Mouse (Mus musculus) limb, embryonic 15.5 days (tissue): ENCODE results near the gene Olfr788. TPM values are rescaled to one million over a fixed set of nuclear protein-coding genes. Genes with fewer than 3 reads are reported as not detected.

Experiments used
- ATAC-seq: fragments of 200-750 bp; cut with Nextera tagmentation; 2 replicates; pipeline ENCODE4 v1.8.0; 2017; ENCODE audit warnings: low read depth, moderate TSS enrichment; ENCODE audit not compliant: insufficient number of reproducible peaks, low FRiP score, low TSS enrichment
- H3K27ac ChIP-seq: fragments of 300-500 bp; sonication (generic); 2 replicates; pipeline ENCODE4 v1.5.1; 2015; ENCODE audit warnings: moderate library complexity, mild to moderate bottlenecking, inconsistent platforms
- H3K27me3 ChIP-seq: fragments of 300-500 bp; sonication (generic); 2 replicates; pipeline ENCODE4 v1.6.1; 2015; ENCODE audit warnings: inconsistent platforms
- H3K36me3 ChIP-seq: fragments of 300-500 bp; sonication (generic); 2 replicates; pipeline ENCODE4 v1.6.1; 2015; ENCODE audit warnings: inconsistent platforms
- H3K4me1 ChIP-seq: fragments of 300-500 bp; sonication (generic); 2 replicates; pipeline ENCODE4 v1.6.1; 2015; ENCODE audit warnings: inconsistent platforms
- H3K4me2 ChIP-seq: fragments of 300-500 bp; sonication (generic); 2 replicates; pipeline ENCODE4 v1.6.1; 2015; ENCODE audit warnings: mild to moderate bottlenecking, inconsistent platforms
- H3K4me3 ChIP-seq: fragments of 300-500 bp; sonication (generic); 2 replicates; pipeline ENCODE4 v1.5.1; 2015; ENCODE audit warnings: mild to moderate bottlenecking, inconsistent platforms
- H3K9ac ChIP-seq: fragments of 300-500 bp; sonication (generic); 2 replicates; pipeline ENCODE4 v1.6.1; 2015; ENCODE audit warnings: inconsistent platforms
- H3K9me3 ChIP-seq: fragments of 300-500 bp; sonication (generic); 2 replicates; pipeline ENCODE4 v1.6.1; 2016; ENCODE audit warnings: inconsistent platforms
- WGBS: fragments of 180-500 bp; shearing (Covaris S2); methylation state at CpG from one replicate; pipeline ENCODE4 v1.1.7; 2015; 5-methylcytosine and 5-hydroxymethylcytosine counted together
- polyA plus RNA-seq: library from polyadenylated mRNA; unstranded; fragments of >200 nt; fragmentation: Nextera tagmentation; extraction: Ambion mirVana; gene quantifications from 2 replicates; pipeline ENCODE4 v1.2.1, GENCODE M21; 2015

Gene Olfr788
- polyA plus RNA-seq: not detected in 2 replicates

GRCm38 (mm10) chr10:129470698-129471097 lies at the start of gene Olfr788:
Olfr788 (plus strand) TSS chr10:129470998.
- no peaks in the 10 kb centered on the region for H3K9me3 ChIP-seq

GRCm38 (mm10) chr10:129427006-129427405 lies 43.8 kb upstream of the Olfr788 start, which contains the start of gene Olfr786:
Olfr786 (plus strand) TSS chr10:129427306.
- Histone ChIP-seq H3K4me2 (no peak within 1 kb of the TSS), H3K36me3 (no peaks in the 10 kb centered on the region), H3K9ac (no peak within 1 kb of the TSS), H3K4me1 (no peaks in the 10 kb centered on the region), H3K9me3 (no peaks in the 10 kb centered on the region), H3K4me3 (no peak within 1 kb of the TSS), H3K27ac (no peak within 1 kb of the TSS), H3K27me3 (no peaks in the 10 kb centered on the region)
- ATAC-seq: no peak

More at GRCm38 (mm10) chr10:129470698-129471097, at the start of gene Olfr788:
- H3K4me2 ChIP-seq: no peak within 1 kb of the TSS
- no peak within 1 kb of the TSS for H3K9ac ChIP-seq
- no peaks in the 10 kb centered on the region for H3K27me3 ChIP-seq
- no peak for ATAC-seq
- no peaks in the 10 kb centered on the region for H3K4me1 ChIP-seq
- H3K4me3 ChIP-seq: no peak within 1 kb of the TSS
- H3K36me3 ChIP-seq: no peaks in the 10 kb centered on the region
- no peak within 1 kb of the TSS for H3K27ac ChIP-seq

GRCm38 (mm10) chr10:129461562-129461961 lies 9.2 kb upstream of the Olfr788 start, which contains the start of gene Olfr787:
Olfr787 (plus strand) TSS chr10:129461862.
- no peak within 1 kb of the TSS for H3K4me3 ChIP-seq
- H3K4me2 ChIP-seq: no peak within 1 kb of the TSS
- H3K27ac ChIP-seq: no peak within 1 kb of the TSS
- no peak for ATAC-seq
- H3K36me3 ChIP-seq: no peaks in the 10 kb centered on the region
- no peaks in the 10 kb centered on the region for H3K9me3 ChIP-seq
- 83% methylated on average over 3 of the region's 3 CpGs for WGBS
- H3K9ac ChIP-seq: no peak within 1 kb of the TSS
- no peaks in the 10 kb centered on the region for H3K27me3 ChIP-seq
- no peaks in the 10 kb centered on the region for H3K4me1 ChIP-seq

- Histone ChIP-seq H3K4me3 (no peak overlapping the region), H3K36me3 (no peaks in the 10 kb centered on the region), H3K9ac (no peak overlapping the region), H3K4me2 (no peak overlapping the region), H3K9me3 (no peaks in the 10 kb centered on the region), H3K4me1 (no peaks in the 10 kb centered on the region), H3K27ac (no peak overlapping the region), H3K27me3 (no peaks in the 10 kb centered on the region)
- ATAC-seq: no peak
- WGBS: 65% methylated on average over 2 of the region's 2 CpGs
Measured at GRCm38 (mm10) chr10:129473256-129473655, 2.5 kb downstream of the Olfr788 start.

GRCm38 (mm10) chr10:129473723-129474122 lies 2.9 kb downstream of the Olfr788 start:
- no peak for ATAC-seq
- H3K4me3 ChIP-seq: no peak overlapping the region

GRCm38 (mm10) chr10:129484452-129484851 lies 13.7 kb downstream of the Olfr788 start, which contains the start of gene Olfr789:
Olfr789 (plus strand) TSS chr10:129484752.
- Histone ChIP-seq H3K27ac (no peak within 1 kb of the TSS), H3K4me1 (no peaks in the 10 kb centered on the region), H3K4me2 (no peak within 1 kb of the TSS), H3K9me3 (no peaks in the 10 kb centered on the region), H3K9ac (no peak within 1 kb of the TSS), H3K27me3 (no peaks in the 10 kb centered on the region), H3K4me3 (no peak within 1 kb of the TSS), H3K36me3 (no peaks in the 10 kb centered on the region)
- WGBS: 64% methylated on average over 2 of the region's 2 CpGs
- no peak for ATAC-seq

More at GRCm38 (mm10) chr10:129473723-129474122, 2.9 kb downstream of the Olfr788 start:
- Histone ChIP-seq H3K27ac (no peak overlapping the region), H3K36me3 (no peaks in the 10 kb centered on the region), H3K4me2 (no peak overlapping the region), H3K27me3 (no peaks in the 10 kb centered on the region), H3K4me1 (no peaks in the 10 kb centered on the region), H3K9me3 (no peaks in the 10 kb centered on the region), H3K9ac (no peak overlapping the region)

GRCm38 (mm10) chr10:129490101-129490500 lies 19.3 kb downstream of the Olfr788 start:
- no peaks in the 10 kb centered on the region for H3K27me3 ChIP-seq
- no peak overlapping the region for H3K4me2 ChIP-seq
- no peak overlapping the region for H3K9ac ChIP-seq
- H3K4me3 ChIP-seq: no peak overlapping the region
- ATAC-seq: no peak
- 86% methylated on average over 2 of the region's 2 CpGs for WGBS
- no peaks in the 10 kb centered on the region for H3K9me3 ChIP-seq
- H3K4me1 ChIP-seq: no peaks in the 10 kb centered on the region
- H3K36me3 ChIP-seq: no peaks in the 10 kb centered on the region
- no peak overlapping the region for H3K27ac ChIP-seq

GRCm38 (mm10) chr10:129498192-129498591 lies 27.4 kb downstream of the Olfr788 start, which contains the start of gene Olfr790:
Olfr790 (plus strand) TSS chr10:129498492.
- no peak for ATAC-seq

GRCm38 (mm10) chr10:129521492-129521891 lies 50.7 kb downstream of the Olfr788 start, which contains the start of gene Olfr791:
Olfr791 (plus strand) TSS chr10:129521792.
- ATAC-seq: no peak
- WGBS: 68% methylated on average over 3 of the region's 3 CpGs

More at GRCm38 (mm10) chr10:129498192-129498591, 27.4 kb downstream of the Olfr788 start, which contains the start of gene Olfr790:
- Histone ChIP-seq H3K9ac (no peak within 1 kb of the TSS), H3K27me3 (no peaks in the 10 kb centered on the region), H3K4me1 (no peaks in the 10 kb centered on the region), H3K36me3 (no peaks in the 10 kb centered on the region), H3K4me2 (no peak within 1 kb of the TSS), H3K9me3 (no peaks in the 10 kb centered on the region), H3K27ac (no peak within 1 kb of the TSS), H3K4me3 (no peak within 1 kb of the TSS)

More at GRCm38 (mm10) chr10:129521492-129521891, 50.7 kb downstream of the Olfr788 start, which contains the start of gene Olfr791:
- Histone ChIP-seq H3K9ac (no peak within 1 kb of the TSS), H3K4me3 (no peak within 1 kb of the TSS), H3K36me3 (no peaks in the 10 kb centered on the region), H3K27me3 (no peaks in the 10 kb centered on the region), H3K4me2 (no peak within 1 kb of the TSS), H3K27ac (no peak within 1 kb of the TSS), H3K4me1 (no peaks in the 10 kb centered on the region), H3K9me3 (no peaks in the 10 kb centered on the region)

Other genes with a start within 250 kb of the Olfr788 start
- gene Olfr774, start 234.8 kb upstream of the Olfr788 start, polyA plus RNA-seq: not detected in 2 replicates
- not detected in 2 replicates for gene Olfr775, start 222.6 kb upstream of the Olfr788 start, polyA plus RNA-seq
- gene Olfr776, start 211.9 kb upstream of the Olfr788 start, polyA plus RNA-seq: not detected in 2 replicates
- gene Olfr777, start 199.5 kb upstream of the Olfr788 start, polyA plus RNA-seq: not detected in 2 replicates
- not detected in 2 replicates for gene Olfr780, start 152.9 kb upstream of the Olfr788 start, polyA plus RNA-seq
- gene Olfr781, start 142.1 kb upstream of the Olfr788 start, polyA plus RNA-seq: not detected in 2 replicates
- gene Olfr782, start 122.1 kb upstream of the Olfr788 start, polyA plus RNA-seq: not detected in 2 replicates
- gene Olfr784, start 86.9 kb upstream of the Olfr788 start, polyA plus RNA-seq: 0.08 TPM in 1 of 2 replicates, not detected in the other
- gene Olfr785, start 65.6 kb upstream of the Olfr788 start, polyA plus RNA-seq: not detected in 2 replicates
- gene Olfr786, start 43.7 kb upstream of the Olfr788 start, polyA plus RNA-seq: not detected in 2 replicates
- not detected in 2 replicates for gene Olfr787, start 9.1 kb upstream of the Olfr788 start, polyA plus RNA-seq
- not detected in 2 replicates for gene Olfr789, start 13.8 kb downstream of the Olfr788 start, polyA plus RNA-seq
- not detected in 2 replicates for gene Olfr790, start 27.5 kb downstream of the Olfr788 start, polyA plus RNA-seq
- not detected in 2 replicates for gene Olfr791, start 50.8 kb downstream of the Olfr788 start, polyA plus RNA-seq
- gene Olfr792, start 68.2 kb downstream of the Olfr788 start, polyA plus RNA-seq: not detected in 2 replicates
- gene Olfr794, start 96.7 kb downstream of the Olfr788 start, polyA plus RNA-seq: not detected in 2 replicates
- gene Olfr796, start 141.6 kb downstream of the Olfr788 start, polyA plus RNA-seq: not detected in 2 replicates
- gene Olfr798, start 156.9 kb downstream of the Olfr788 start, polyA plus RNA-seq: not detected in 2 replicates
- gene Olfr799, start 166.5 kb downstream of the Olfr788 start, polyA plus RNA-seq: not detected in 2 replicates
- not detected in 2 replicates for gene Olfr800, start 186.7 kb downstream of the Olfr788 start, polyA plus RNA-seq
- not detected in 2 replicates for gene Olfr801, start 202.9 kb downstream of the Olfr788 start, polyA plus RNA-seq
- not detected in 2 replicates for gene Olfr802, start 217.2 kb downstream of the Olfr788 start, polyA plus RNA-seq
- not detected in 2 replicates for gene Olfr803, start 223.3 kb downstream of the Olfr788 start, polyA plus RNA-seq
- not detected in 2 replicates for gene Olfr804, start 232.2 kb downstream of the Olfr788 start, polyA plus RNA-seq